Mouse (Mus musculus) right cerebral cortex, postnatal 14 days (tissue): ENCODE results near the gene BC004004.
"Not testable (repeated sequence)": the region's sequence is repeated elsewhere in the genome, so short reads cannot be mapped to it uniquely, and the experiment has no call there.

Experiments used
- DNase-seq: peaks from one replicate; pipeline ENCODE4 v3.0.0; 2022

The BC004004 gene

DNA sequence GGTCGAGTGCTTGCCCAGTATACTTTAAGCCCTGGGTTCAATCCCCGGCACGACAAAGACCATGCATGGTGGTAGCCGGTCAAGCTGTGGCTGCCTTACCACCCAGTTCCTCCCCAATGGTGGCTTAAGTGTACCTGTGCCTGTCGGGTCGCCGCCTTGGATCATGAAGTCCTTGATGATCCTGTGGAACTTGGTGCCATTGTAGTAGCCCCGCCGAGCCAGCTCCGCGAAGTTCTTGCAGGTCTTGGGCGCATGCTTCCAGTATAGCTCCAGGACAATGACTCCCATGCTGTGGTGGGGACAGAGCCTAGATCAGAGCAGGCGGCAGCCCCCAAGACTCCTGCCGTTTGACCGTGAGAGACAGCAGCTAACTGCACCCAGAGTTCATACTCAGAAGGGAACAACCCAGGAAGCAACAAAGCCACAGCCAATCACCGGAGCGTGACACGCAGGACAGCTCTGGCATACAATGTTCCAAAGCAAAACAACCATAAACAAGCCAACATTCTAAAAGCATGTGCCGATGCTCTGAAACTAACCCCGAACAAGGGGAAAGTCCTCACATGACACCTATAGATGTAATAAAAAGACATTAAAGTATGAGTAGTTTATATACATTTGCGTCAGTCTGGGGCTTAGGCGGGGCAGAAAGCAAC lies 6.9 kb upstream of the BC004004 start:
- DNase-seq, result no peak

DNA sequence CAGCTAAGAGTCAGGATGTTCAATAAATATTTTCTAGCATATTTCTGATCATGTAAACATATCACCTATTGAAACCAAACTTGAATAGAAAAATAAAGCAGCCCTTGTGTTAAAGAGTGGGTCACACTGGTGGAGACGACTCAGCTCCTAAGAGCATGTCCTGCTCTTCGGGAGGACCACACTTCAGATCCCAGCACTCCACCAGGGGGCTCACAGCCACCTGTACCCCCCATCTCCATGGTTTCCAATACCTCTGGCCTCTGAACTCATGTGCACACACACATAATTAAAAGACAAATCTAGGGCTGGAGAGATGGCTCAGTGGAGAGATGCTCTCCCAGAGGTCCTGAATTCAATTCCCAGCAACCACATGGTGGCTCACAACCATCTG lies 6.3 kb upstream of the BC004004 start:
- DNase-seq, result no peak

GRCm38 (mm10) chr17:29263417-29263816 lies 5.2 kb upstream of the BC004004 start:
- no peak for DNase-seq

DNA sequence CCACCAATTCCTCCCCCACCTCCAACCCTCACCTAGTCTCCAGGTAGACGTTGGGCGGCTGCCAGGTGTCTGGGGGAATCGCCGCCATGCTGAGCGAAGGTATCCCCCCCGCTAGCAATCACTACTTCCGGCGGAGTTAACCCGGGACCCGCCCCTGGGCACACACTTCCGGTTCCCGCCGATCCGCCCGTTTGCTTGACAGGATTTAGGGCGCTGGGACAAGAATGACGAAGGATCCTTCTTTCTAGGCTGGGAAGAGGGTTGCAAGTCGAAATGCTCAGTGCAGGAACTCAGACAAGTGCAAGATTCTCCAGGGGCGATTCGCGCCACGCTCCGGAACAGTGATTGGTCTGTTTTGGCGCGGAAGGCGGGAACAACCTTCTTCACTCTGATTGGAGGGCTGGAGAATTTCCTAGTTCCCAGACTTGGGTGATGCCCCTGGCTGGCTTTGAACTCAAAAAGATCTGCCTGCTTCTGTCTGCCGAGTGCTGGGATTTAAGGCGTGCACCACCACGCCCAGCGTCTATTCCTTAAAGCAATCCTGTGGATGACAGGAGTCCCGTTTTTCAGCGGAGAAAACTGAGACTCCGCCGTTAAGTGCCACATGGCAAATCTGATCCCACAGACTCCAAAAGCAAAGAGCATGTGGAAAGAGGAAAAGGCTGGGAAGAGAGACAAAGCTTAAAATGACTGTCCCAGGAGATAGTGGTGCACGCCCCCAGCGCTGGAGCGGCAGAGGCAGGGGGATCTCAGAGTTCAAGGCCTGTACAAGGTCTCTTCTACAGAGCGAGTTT lies 4.6 kb upstream of the BC004004 start, which contains the start of gene Ppil1:
Gene Ppil1 (minus strand): TSS at position 347 of the 794 bp plus-strand sequence.
- peak; percentile 78 for DNase-seq

- DNase-seq, result no peak
Observed at GRCm38 (mm10) chr17:29264760-29265159, 3.8 kb upstream of the BC004004 start.

DNA sequence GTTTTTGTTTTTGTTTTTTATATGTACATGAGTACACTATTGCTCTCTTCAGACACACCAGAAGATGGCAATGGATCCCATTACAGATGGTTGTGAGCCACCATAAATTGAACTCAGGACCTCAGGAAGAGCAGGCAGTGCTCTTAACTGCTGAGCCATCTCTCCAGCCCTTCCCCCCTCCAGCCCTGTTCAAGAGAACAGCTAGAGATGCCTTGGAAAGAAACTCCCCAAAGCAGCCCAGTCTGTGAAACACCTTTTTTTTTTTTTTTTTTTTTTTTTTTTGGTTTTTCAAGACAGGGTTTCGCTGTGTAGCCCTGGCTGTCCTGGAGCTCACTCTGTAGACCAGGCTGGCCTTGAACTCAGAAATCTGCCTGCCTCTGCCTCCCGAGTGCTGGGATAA lies 1.5 kb upstream of the BC004004 start:
- not testable (repeated sequence) for DNase-seq

DNA sequence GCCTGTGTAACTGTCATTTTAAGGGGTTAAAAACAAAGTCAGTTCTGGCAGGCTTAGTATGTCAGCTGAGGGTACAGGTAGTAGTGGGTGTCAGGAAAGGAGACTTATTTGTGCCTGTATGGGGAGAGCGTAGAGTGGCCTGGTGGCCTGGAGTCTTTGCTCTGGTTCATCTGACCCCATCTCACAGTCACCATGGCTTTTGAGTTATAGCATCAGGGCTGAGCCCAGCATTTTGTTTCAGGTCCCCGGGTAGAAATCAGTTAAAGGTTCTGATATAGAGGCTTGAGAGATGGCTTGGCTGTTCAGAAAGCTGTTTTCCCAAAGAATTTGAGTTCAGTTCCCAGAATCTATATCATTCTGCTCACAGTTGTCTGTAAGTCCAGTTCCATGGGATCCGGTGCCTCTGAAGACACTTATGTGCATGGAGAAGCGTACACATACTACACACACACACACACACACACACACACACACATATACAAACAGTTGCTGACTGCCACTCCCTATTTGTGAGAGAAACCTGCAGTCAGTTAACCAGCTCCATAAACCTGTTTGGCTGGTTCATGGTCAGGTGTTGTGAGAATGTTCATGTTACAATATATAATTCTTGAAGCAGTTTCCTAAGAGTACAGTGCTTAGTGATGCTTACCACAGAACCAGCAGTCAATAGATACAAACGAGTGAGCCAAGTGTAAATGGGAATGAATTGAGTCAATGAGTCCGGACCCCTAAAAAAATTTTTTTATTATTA lies 482 bp upstream of the BC004004 start:
- DNase-seq, result no peak

DNA sequence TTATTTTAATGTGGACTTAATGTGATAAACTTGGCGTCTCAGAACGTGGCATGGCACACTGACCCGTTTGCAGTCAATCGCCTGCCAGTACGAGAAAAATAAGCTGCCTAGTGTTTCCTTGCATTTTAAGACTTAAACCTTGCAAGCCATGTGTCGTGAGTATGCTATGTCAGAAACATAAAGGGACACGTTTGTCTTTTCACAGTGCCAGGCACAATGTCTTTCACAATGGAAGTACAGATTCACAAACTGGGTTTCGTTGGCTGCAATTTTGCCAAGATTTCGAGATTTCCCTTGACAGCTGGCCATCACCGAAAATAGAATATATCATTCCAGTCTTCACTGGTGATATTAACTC lies 740 bp downstream of the BC004004 start:
- no peak for DNase-seq

- no peak for DNase-seq
Observed at GRCm38 (mm10) chr17:29270148-29270698, 1.6 kb downstream of the BC004004 start.

- DNase-seq, result no peak
Observed at GRCm38 (mm10) chr17:29273156-29273555, 4.6 kb downstream of the BC004004 start.

GRCm38 (mm10) chr17:29273889-29274288 lies 5.3 kb downstream of the BC004004 start:
- no peak for DNase-seq

GRCm38 (mm10) chr17:29280422-29280821 lies 11.8 kb downstream of the BC004004 start:
- DNase-seq, result no peak

- DNase-seq, result no peak
Observed at GRCm38 (mm10) chr17:29281541-29281940, 13.0 kb downstream of the BC004004 start.

DNA sequence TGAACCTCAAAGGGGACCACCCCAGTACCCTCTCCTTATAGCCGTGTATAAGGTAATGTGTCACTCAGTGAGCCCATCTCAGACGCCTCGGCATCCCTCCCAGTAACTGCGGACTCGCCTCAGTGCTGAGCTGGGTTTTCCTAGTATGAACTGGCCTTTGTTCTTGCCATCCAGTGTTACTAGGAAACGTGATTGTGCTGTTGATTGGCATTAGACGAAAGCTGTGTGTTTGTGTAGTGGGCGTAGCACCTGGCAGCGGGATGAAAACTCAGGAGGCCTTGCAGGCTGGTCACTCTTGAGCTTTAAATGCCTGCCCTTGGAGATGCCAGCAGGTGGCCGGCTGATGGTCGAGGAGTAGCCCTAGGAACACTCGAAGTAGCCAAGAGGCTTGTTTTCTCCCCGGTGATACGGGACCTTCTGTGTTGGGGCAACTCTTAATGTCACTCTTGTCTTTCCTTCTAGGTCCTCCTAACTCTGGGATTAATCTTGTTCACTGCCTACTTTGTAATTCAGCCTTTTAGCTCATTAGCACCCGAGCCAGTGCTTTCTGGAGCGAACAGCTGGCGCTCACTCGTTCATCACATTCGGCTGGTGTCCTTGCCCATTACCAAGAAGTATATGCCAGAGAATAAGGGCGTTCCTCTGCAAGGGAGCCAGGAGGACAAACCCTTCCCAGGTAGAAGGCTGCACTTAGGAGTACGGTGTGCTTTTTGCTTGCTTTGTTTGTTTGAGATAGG lies 13.8 kb downstream of the BC004004 start:
- DNase-seq, result no peak

DNA sequence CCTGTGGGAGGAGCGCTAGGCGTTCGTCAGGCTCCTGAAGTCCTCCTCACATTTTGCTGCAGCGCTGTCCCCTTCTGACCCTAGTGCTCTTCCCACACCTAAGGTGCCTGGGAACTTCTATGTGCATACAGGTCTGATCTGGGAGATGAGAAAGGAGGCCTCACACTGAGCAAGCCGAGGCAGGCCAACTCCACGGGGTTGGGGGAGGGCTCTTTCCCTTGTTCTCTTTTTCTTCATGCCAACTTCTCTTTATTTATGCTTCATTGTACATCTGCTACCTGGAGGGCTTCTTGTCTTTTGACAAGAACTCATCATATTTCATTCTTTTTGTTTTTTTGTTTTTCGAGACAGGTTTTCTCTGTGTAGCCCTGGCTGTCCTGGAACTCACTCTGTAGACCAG lies 23.2 kb downstream of the BC004004 start:
- DNase-seq, result no peak

GRCm38 (mm10) chr17:29292996-29293395 lies 24.4 kb downstream of the BC004004 start:
- no peak for DNase-seq

- no peak for DNase-seq
Observed at GRCm38 (mm10) chr17:29293807-29294605, 25.4 kb downstream of the BC004004 start.

- DNase-seq, result no peak
Observed at GRCm38 (mm10) chr17:29295835-29296234, 27.2 kb downstream of the BC004004 start.

GRCm38 (mm10) chr17:29297321-29297720 lies 28.7 kb downstream of the BC004004 start:
- DNase-seq, result no peak

DNA sequence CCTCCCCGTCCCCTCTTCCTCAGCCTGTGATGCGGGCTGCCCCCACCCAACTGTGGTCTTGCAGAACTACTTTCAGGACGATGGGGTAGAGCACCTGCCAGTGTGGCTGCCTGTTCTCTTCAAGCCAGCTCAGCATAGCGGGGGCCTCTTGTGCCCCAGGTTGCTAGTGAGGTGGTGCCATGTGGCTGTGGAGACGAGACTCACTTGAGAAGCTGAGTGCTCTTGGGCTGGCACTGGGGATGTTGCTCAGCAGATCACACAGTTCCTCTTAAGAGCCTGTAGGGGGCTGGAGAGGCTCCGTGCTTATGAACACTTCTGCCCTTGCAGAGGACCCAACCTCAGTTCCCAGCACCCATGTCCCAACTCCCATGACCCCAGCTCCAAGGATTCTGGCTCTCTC lies 29.2 kb downstream of the BC004004 start:
- no peak for DNase-seq

DNA sequence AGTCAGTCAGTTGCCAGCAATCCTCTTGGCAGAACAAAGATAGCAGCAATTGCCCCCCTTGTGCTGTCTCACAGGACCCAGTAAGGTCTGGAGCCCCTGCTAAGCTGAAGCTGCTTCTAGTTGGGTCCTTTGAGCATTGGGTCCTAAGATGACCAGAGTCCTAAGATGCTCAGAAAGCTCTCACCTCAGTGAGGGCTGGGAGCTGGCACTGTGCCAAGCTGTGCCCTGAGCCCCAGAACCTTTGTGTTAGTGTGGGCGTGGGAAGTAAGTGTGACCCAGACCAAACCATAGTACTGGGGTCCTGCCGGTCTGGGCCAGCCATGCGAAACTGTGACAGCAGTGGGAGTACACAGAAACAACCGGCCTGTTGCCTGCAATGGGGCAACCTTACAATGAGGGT lies 30.7 kb downstream of the BC004004 start:
- DNase-seq, result no peak

DNA sequence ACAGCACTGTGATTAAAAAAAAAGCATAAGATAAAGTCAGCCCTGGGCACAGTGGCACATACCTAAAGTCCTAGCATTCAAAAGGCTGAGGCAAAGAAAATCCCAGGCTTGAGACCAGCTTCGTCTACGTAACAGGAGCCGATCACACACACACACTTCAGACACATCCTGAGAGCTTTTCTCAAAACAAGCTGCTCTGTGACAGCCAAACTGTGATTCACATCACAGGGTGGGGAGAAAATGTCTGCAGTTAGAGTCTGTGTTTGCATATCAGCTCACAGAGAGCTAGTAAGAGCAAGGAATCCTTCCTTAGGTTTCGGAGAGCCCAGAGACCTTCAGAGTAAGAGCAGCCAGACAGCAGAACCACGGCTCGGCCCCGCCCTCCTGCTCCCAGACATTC lies 32.3 kb downstream of the BC004004 start:
- DNase-seq, result no peak
